Mouse (Mus musculus) cerebral cortex, adult 2 months (tissue): ENCODE measurements around the gene Cks1b.

ENCODE experiments used
- WGBS: fragments of 180-500 bp; shearing (Covaris S2); methylation state at CpG from one replicate; pipeline ENCODE4 v1.1.7; 2018; 5-methylcytosine and 5-hydroxymethylcytosine counted together

Gene Cks1b

GRCm38 (mm10) chr3:89418170-89418860 lies at the start of gene Cks1b, which contains the start of gene Shc1:
TSS of gene Cks1b (minus strand) at chr3:89418383.
TSS of gene Shc1 (plus strand) at chr3:89418443.
- under 1% methylated on average over 39 of the region's 39 CpGs for WGBS

GRCm38 (mm10) chr3:89458965-89459807 lies 41.0 kb upstream of the Cks1b start:
- under 1% methylated on average over 36 of the region's 36 CpGs for WGBS

GRCm38 (mm10) chr3:89458372-89458964 lies 40.3 kb upstream of the Cks1b start:
- 29% methylated on average over 13 of the region's 13 CpGs for WGBS

- 35% methylated on average over 10 of the region's 10 CpGs for WGBS
Measured at GRCm38 (mm10) chr3:89456726-89457665, 38.8 kb upstream of the Cks1b start.

- 92% methylated on average over 1 of the region's 1 CpGs for WGBS
Measured at GRCm38 (mm10) chr3:89455786-89456285, 37.7 kb upstream of the Cks1b start.

- WGBS = 79% methylated on average over 10 of the region's 10 CpGs
Measured at GRCm38 (mm10) chr3:89454401-89455177, 36.4 kb upstream of the Cks1b start, which contains the start of gene Pmvk. TSS of gene Pmvk (plus strand) at chr3:89454541.

GRCm38 (mm10) chr3:89451916-89452315 lies 33.7 kb upstream of the Cks1b start:
- WGBS = 90% methylated on average over 1 of the region's 1 CpGs

GRCm38 (mm10) chr3:89449541-89449940 lies 31.4 kb upstream of the Cks1b start:
- WGBS = 34% methylated on average over 7 of the region's 7 CpGs

GRCm38 (mm10) chr3:89448720-89449537 lies 30.7 kb upstream of the Cks1b start:
- 67% methylated on average over 13 of the region's 13 CpGs for WGBS

GRCm38 (mm10) chr3:89440691-89441090 lies 22.5 kb upstream of the Cks1b start:
- 84% methylated on average over 2 of the region's 2 CpGs for WGBS

- 12% methylated on average over 5 of the region's 5 CpGs for WGBS
Measured at GRCm38 (mm10) chr3:89437269-89437668, 19.1 kb upstream of the Cks1b start.

- 8% methylated on average over 16 of the region's 16 CpGs for WGBS
Measured at GRCm38 (mm10) chr3:89436176-89437113, 18.3 kb upstream of the Cks1b start, which contains the start of gene Pbxip1. TSS of gene Pbxip1 (plus strand) at chr3:89436706.

- 49% methylated on average over 7 of the region's 7 CpGs for WGBS
Measured at GRCm38 (mm10) chr3:89435041-89435440, 16.9 kb upstream of the Cks1b start.

- 54% methylated on average over 11 of the region's 11 CpGs for WGBS
Measured at GRCm38 (mm10) chr3:89434532-89434931, 16.3 kb upstream of the Cks1b start.

GRCm38 (mm10) chr3:89432606-89433005 lies 14.4 kb upstream of the Cks1b start:
- WGBS = 86% methylated on average over 8 of the region's 8 CpGs

GRCm38 (mm10) chr3:89430171-89431159 lies 12.3 kb upstream of the Cks1b start, which contains the start of gene Pygo2:
TSS of gene Pygo2 (plus strand) at chr3:89430214.
- WGBS = 2% methylated on average over 68 of the region's 68 CpGs

GRCm38 (mm10) chr3:89429021-89429420 lies 10.8 kb upstream of the Cks1b start:
- 96% methylated on average over 7 of the region's 7 CpGs for WGBS
